Mouse (Mus musculus): ENCODE results near the gene Hs2st1. TPM values are rescaled to one million over a fixed set of nuclear protein-coding genes. Genes with fewer than 3 reads are reported as not detected.
A peak's percentile ranks its signal among the peaks of the same experiment; 100 is the strongest.

Hs2st1 gene
- total RNA-seq, 1 experiment from 2014 or later = 18.3 TPM

GRCm38 (mm10) chr3:144586731-144587130, 16.8 kb upstream of the Hs2st1 start:
- DNase-seq = no peak

- DNase-seq = no peak
Observed at GRCm38 (mm10) chr3:144584789-144585553, 15.0 kb upstream of the Hs2st1 start.

GRCm38 (mm10) chr3:144583789-144584188, 13.8 kb upstream of the Hs2st1 start:
- no peak for DNase-seq

- no peak for DNase-seq
Observed at GRCm38 (mm10) chr3:144582306-144582705, 12.3 kb upstream of the Hs2st1 start.

GRCm38 (mm10) chr3:144581842-144582241, 11.9 kb upstream of the Hs2st1 start:
- no peak for DNase-seq

GRCm38 (mm10) chr3:144580281-144580680, 10.3 kb upstream of the Hs2st1 start:
- no peak for DNase-seq

GRCm38 (mm10) chr3:144579796-144580195, 9.8 kb upstream of the Hs2st1 start:
- no peak for DNase-seq

- no peak for DNase-seq
Observed at GRCm38 (mm10) chr3:144578921-144579320, 8.9 kb upstream of the Hs2st1 start.

GRCm38 (mm10) chr3:144577366-144578340, 7.7 kb upstream of the Hs2st1 start:
- DNase-seq = no peak

GRCm38 (mm10) chr3:144574256-144574655, 4.3 kb upstream of the Hs2st1 start:
- no peak for DNase-seq

GRCm38 (mm10) chr3:144570816-144571487, 971 bp upstream of the Hs2st1 start:
- DNase-seq = no peak

GRCm38 (mm10) chr3:144569401-144569971, 495 bp downstream of the Hs2st1 start:
- DNase-seq = peak; percentile 62

- peak; percentile 37 for DNase-seq
Observed at GRCm38 (mm10) chr3:144568861-144569361, 1.1 kb downstream of the Hs2st1 start.

- DNase-seq = no peak
Observed at GRCm38 (mm10) chr3:144565212-144565611, 4.8 kb downstream of the Hs2st1 start.

GRCm38 (mm10) chr3:144563916-144564315, 6.1 kb downstream of the Hs2st1 start:
- DNase-seq = no peak

- no peak for DNase-seq
Observed at GRCm38 (mm10) chr3:144561511-144562250, 8.3 kb downstream of the Hs2st1 start.

GRCm38 (mm10) chr3:144558274-144558673, 11.7 kb downstream of the Hs2st1 start:
- peak; percentile 30 for DNase-seq

- DNase-seq = no peak
Observed at GRCm38 (mm10) chr3:144556625-144557324, 13.2 kb downstream of the Hs2st1 start.

- DNase-seq = no peak
Observed at GRCm38 (mm10) chr3:144555144-144555543, 14.8 kb downstream of the Hs2st1 start.

GRCm38 (mm10) chr3:144554503-144554902, 15.5 kb downstream of the Hs2st1 start:
- no peak for DNase-seq
